Comparison of ENCODE assay signal across 9 mouse cellular contexts in the genomic region with DNA sequence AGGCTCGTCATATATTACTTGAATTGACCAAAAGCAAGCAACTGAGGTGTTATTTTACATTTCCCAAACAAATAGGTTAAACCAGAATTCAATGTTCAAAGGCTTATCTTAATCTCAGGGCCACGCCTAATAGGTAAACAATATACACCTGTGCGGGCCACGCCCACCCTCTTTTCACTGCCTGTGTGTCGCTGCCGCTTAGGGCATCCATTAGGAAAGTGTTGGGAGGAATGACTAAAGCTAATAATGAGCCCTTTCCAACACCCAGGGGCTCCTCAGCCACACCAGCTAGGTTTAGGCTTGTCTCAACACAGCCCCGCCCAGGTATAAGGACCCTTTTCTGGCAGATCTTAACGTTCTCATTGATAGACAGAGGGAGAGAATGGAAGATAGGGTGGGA.
A peak's percentile ranks its signal among the peaks of the same experiment; 100 is the strongest.
DNase-seq lines count a peak whose midpoint lies in the region; ATAC-seq lines count a peak whose summit lies in the region.
"Had no signal": no experiment of that assay in that cellular context is flagged by ENCODE, and none has a peak within 500 bp of the region (broad histone marks: within the 10 kb centered on the region; RNA-seq: fewer than 3 reads in every experiment).

No protein-coding gene starts in this region.

- no peaks in the 10 kb centered on the region for H3K9me3 ChIP-seq in kidney, embryonic 16.5 days (ENCODE audit: low read length)
- H3K9me3 ChIP-seq in forebrain, embryonic 14.5 days (replicated peaks; ENCODE audit: control insufficient read depth, low read length), result no peaks in the 10 kb centered on the region
- no peaks in the 10 kb centered on the region for H3K9me3 ChIP-seq in limb, embryonic 13.5 days
- H3K9me3 ChIP-seq in neural tube, embryonic 12.5 days, result no peaks in the 10 kb centered on the region

- H3K9ac ChIP-seq in kidney, embryonic 16.5 days (replicated peaks; ENCODE audit: low read length), result peak overlapping the region; percentile 60; the same call in 1 of the 2 replicates
- H3K9ac ChIP-seq in forebrain, embryonic 14.5 days (ENCODE audit: low read length), result peak overlapping the region; percentile 60; the same call in 1 of the 2 replicates
- no peak overlapping the region for H3K9ac ChIP-seq in limb, embryonic 13.5 days
- H3K9ac ChIP-seq in neural tube, embryonic 12.5 days, result 0 out of 2 replicates have a peak overlapping the region, but pooled peaks have one; percentile 51

- H3K4me2 ChIP-seq in kidney, embryonic 16.5 days (replicated peaks; ENCODE audit: low read depth, low read length), result peak overlapping the region; percentile 73
- H3K4me2 ChIP-seq in forebrain, embryonic 14.5 days (ENCODE audit: low read length), result peak overlapping the region; percentile 80
- H3K4me2 ChIP-seq in limb, embryonic 13.5 days (replicated peaks), result peak overlapping the region; percentile 86
- peak overlapping the region; percentile 87 for H3K4me2 ChIP-seq in neural tube, embryonic 12.5 days (replicated peaks)

- DNase-seq in kidney, postnatal 14 days, result no peak
- no peak for DNase-seq in forebrain, embryonic 14.5 days (ENCODE audit: low spot score)
- no peak for DNase-seq in retina, postnatal 1 day
- DNase-seq in thymus, adult 18-20 months, result no peak
- no peak for DNase-seq in gastrocnemius, adult 18-20 months (ENCODE audit: low spot score)

- no peak for ATAC-seq in kidney, embryonic 16.5 days (ENCODE audit: low FRiP score, low TSS enrichment)
- no peak for ATAC-seq in forebrain, embryonic 14.5 days
- no peak for ATAC-seq in limb, embryonic 13.5 days (ENCODE audit: low FRiP score, low read depth)
- no peak for ATAC-seq in neural tube, embryonic 12.5 days (ENCODE audit: low FRiP score, low read depth)

- peak overlapping the region; percentile 51 for H3K4me3 ChIP-seq in kidney, embryonic 16.5 days (ENCODE audit: low read length)
- peak overlapping the region; percentile 35; the same call in 1 of the 2 replicates for H3K4me3 ChIP-seq in forebrain, embryonic 14.5 days (ENCODE audit: low read depth, low read length)
- H3K4me3 ChIP-seq in limb, embryonic 13.5 days, result peak overlapping the region; percentile 48
- H3K4me3 ChIP-seq in neural tube, embryonic 12.5 days, result peak overlapping the region; percentile 43; the same call in 1 of the 2 replicates

- 41% methylated on average over 8 of the region's 8 CpGs for WGBS in kidney, embryonic 16.5 days
- 43% methylated on average over 8 of the region's 8 CpGs for WGBS in forebrain, embryonic 14.5 days
- WGBS in limb, embryonic 13.5 days, result 41% methylated on average over 8 of the region's 8 CpGs
- WGBS in neural tube, embryonic 12.5 days, result 38% methylated on average over 8 of the region's 8 CpGs

- H3K36me3 ChIP-seq in kidney, embryonic 16.5 days (ENCODE audit: insufficient read depth, low read length), result no peaks in the 10 kb centered on the region
- H3K36me3 ChIP-seq in forebrain, embryonic 14.5 days (ENCODE audit: control insufficient read depth, insufficient read depth, low read length), result no peaks in the 10 kb centered on the region
- no peaks in the 10 kb centered on the region for H3K36me3 ChIP-seq in limb, embryonic 13.5 days
- no peaks in the 10 kb centered on the region for H3K36me3 ChIP-seq in neural tube, embryonic 12.5 days

- H3K4me1 ChIP-seq in kidney, embryonic 16.5 days (ENCODE audit: insufficient read depth, low read length), result peaks cover 35% of the 10 kb centered on the region
- H3K4me1 ChIP-seq in forebrain, embryonic 14.5 days (ENCODE audit: control insufficient read depth, insufficient read depth, low read length), result peaks cover 17% of the 10 kb centered on the region
- H3K4me1 ChIP-seq in limb, embryonic 13.5 days, result peaks cover 42% of the 10 kb centered on the region
- peaks cover 37% of the 10 kb centered on the region for H3K4me1 ChIP-seq in neural tube, embryonic 12.5 days

- H3K27me3 ChIP-seq in kidney, embryonic 16.5 days (ENCODE audit: insufficient read depth, low read length), result no peaks in the 10 kb centered on the region
- peaks cover 7% of the 10 kb centered on the region; the same call in 1 of the 2 replicates for H3K27me3 ChIP-seq in forebrain, embryonic 14.5 days (replicated peaks; ENCODE audit: control insufficient read depth, insufficient read depth, low read length)
- H3K27me3 ChIP-seq in limb, embryonic 13.5 days, result peaks cover 49% of the 10 kb centered on the region
- H3K27me3 ChIP-seq in neural tube, embryonic 12.5 days (replicated peaks), result peaks cover 23% of the 10 kb centered on the region
- H3K27me3 ChIP-seq: Patski had no signal

- H3K27ac ChIP-seq in kidney, embryonic 16.5 days (ENCODE audit: low read length), result no peak overlapping the region
- H3K27ac ChIP-seq in forebrain, embryonic 14.5 days (ENCODE audit: low read depth, low read length), result no peak overlapping the region
- H3K27ac ChIP-seq in limb, embryonic 13.5 days, result no peak overlapping the region
- H3K27ac ChIP-seq in neural tube, embryonic 12.5 days, result no peak overlapping the region
